Mouse (Mus musculus) embryonic facial prominence, embryonic 10.5 days (tissue): ENCODE results near the gene Map1b. TPM values are rescaled to one million over a fixed set of nuclear protein-coding genes. Genes with fewer than 3 reads are reported as not detected.

ENCODE experiments used
- DNase-seq: peaks from one replicate; pipeline ENCODE4 v3.0.0-alpha.2; 2017; ENCODE audit warnings: low spot score
- H3K27ac ChIP-seq: fragments of 300-500 bp; sonication (generic); replicated peaks from 2 replicates; pipeline ENCODE4 v1.5.1; 2016; ENCODE audit warnings: mild to moderate bottlenecking
- H3K27me3 ChIP-seq: fragments of 300-500 bp; sonication (generic); replicated peaks from 2 replicates; pipeline ENCODE4 v1.6.1; 2016; ENCODE audit warnings: low read depth, mild to moderate bottlenecking; ENCODE audit not compliant: poor library complexity, severe bottlenecking
- H3K36me3 ChIP-seq: fragments of 300-500 bp; sonication (generic); replicated peaks from 2 replicates; pipeline ENCODE4 v1.6.1; 2016; ENCODE audit warnings: mild to moderate bottlenecking, moderate library complexity
- H3K4me1 ChIP-seq: fragments of 300-500 bp; sonication (generic); 2 replicates; pipeline ENCODE4 v1.6.1; 2016
- H3K4me3 ChIP-seq: fragments of 300-500 bp; sonication (generic); 2 replicates; pipeline ENCODE4 v1.5.1; 2016; ENCODE audit warnings: mild to moderate bottlenecking, moderate library complexity
- H3K9me3 ChIP-seq: fragments of 300-500 bp; sonication (generic); 2 replicates; pipeline ENCODE4 v1.6.1; 2016; ENCODE audit warnings: mild to moderate bottlenecking
- WGBS: fragments of 180-500 bp; shearing (Covaris S2); methylation state at CpG from one replicate; pipeline ENCODE4 v1.1.7; 2016; 5-methylcytosine and 5-hydroxymethylcytosine counted together
- polyA plus RNA-seq: library from polyadenylated mRNA; unstranded; fragments of >200 nt; fragmentation: Nextera tagmentation; extraction: Ambion mirVana; gene quantifications from 2 replicates; pipeline ENCODE4 v1.2.1, GENCODE M21; 2016

Gene Map1b
- polyA plus RNA-seq, 1 experiment from 2014 or later, result 288 TPM

DNA sequence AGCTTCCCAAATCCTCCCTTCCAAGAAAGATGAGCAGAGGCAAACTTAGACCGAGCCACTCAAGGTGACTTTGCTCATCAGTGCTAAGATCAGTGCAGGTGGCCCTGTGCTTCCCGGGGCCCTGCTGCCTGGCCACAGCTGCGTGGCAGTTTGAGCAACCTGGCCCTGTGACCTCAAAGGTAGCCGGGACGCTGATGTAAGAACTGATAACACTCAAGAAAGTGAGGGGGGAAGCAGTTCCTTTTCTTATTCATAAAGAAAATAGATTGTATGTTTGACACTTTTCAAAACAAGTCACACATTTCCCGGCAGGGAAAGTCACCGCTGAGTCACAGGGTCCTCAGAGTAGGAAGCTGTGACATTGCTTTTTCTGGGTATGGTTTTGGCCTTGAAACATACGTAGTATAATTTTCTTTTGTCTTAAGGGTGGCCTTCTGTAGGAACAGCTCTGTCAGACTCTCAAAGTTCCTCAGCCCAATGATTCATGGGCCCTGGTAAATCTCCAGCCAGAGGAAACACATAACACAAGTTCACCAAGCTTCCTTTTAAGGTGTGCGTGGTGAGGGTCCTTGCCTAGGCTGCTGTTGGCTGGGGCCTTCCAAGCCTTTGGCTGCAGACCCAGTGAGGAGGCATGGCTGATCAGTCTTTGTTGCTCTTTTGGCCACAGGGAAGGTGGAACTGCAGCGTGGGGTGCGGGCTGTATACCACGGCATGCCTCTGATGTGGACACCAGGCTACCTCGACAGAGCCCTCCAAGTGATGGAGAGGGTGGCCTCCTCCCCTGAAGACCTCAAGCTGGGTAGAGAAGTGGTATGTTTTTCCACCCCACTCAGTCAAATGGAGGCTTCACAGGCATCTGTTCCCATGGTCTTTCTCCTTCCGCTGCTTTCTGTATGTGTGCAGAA is 105.5 kb downstream of the Map1b start:
- Histone ChIP-seq H3K4me3 (no peak overlapping the region), H3K4me1 (peaks cover 47% of the 10 kb centered on the region), H3K27ac (no peak overlapping the region), H3K27me3 (no peaks in the 10 kb centered on the region), H3K36me3 (peaks cover 77% of the 10 kb centered on the region), H3K9me3 (no peaks in the 10 kb centered on the region)
- WGBS, result 92% methylated on average over 14 of the region's 14 CpGs
- no peak for DNase-seq

DNA sequence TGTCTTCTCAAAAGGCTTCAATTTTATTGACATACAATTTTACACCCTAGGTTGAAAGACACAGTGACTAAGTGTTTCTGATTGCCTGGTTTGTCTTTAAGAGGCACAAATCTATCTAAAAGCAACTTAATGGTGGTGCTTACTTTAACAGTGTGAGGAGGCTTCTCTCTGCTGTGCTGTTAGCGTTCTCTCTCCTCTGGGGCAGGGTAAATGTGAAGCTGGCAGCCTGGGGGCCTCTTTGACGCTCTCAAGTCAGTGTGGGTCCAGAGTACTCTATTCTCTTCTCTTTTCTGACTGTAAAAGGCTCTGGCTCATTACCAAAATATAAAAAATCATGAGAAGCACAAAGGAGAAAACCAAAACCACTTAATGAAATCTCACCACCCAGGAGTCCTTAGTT is 107.1 kb downstream of the Map1b start:
- no peak overlapping the region for H3K4me3 ChIP-seq
- H3K36me3 ChIP-seq, result peaks cover 78% of the 10 kb centered on the region
- no peaks in the 10 kb centered on the region for H3K9me3 ChIP-seq
- WGBS, result 73% methylated on average over 2 of the region's 2 CpGs
- H3K27me3 ChIP-seq, result no peaks in the 10 kb centered on the region
- DNase-seq, result no peak
- H3K4me1 ChIP-seq, result peaks cover 31% of the 10 kb centered on the region
- no peak overlapping the region for H3K27ac ChIP-seq

DNA sequence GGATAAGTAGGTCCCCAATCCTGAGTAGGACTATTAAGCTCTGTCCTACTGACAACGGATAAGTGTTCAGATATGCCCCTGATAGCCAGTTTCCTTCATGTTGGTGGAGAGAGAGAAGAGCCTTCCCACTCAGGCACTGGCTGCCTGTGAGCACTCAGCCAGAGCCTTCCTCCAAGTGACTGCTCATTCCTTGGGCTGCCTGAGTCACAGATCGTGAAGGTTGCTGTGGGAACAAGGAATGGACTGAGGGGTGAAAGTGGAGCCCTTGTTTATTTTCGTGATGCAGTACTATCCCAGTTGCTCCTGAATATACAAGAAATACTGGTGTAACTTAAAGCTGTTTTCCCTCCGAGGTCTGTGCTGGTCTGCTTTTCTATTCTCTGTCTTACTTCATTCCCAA is 117.0 kb downstream of the Map1b start:
- Histone ChIP-seq H3K9me3 (no peaks in the 10 kb centered on the region), H3K27ac (no peak overlapping the region), H3K4me1 (peaks cover 56% of the 10 kb centered on the region), H3K4me3 (no peak overlapping the region), H3K36me3 (peaks cover 42% of the 10 kb centered on the region), H3K27me3 (no peaks in the 10 kb centered on the region)
- no peak for DNase-seq
- 78% methylated on average over 4 of the region's 4 CpGs for WGBS

DNA sequence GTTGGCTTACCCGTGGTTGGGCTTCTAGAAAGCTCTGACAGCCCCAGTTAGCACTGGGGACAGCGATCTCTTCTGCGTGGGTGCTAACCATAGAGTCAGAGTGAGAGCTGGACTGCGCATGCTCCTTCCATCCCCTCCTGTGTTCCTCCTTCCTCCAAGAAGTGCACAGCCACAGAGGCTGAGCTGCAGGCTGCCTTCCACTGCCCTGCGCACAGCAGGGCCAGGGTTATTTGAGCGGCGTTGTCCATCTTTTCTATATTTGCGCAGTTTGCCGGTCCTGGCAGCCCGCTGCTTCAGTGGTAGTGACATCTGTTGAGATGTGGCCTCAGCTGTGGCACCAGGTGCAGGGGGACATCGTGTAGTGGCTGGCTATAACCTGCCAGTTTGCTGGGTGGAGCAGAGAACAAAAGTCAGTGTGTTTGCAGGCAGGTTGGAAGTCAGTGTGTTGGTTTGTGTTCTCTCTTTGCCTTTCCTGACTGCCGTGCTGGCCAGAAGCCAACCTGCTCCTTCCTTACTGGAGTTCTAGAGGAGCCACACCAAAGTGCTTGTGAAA is 118.1 kb downstream of the Map1b start:
- WGBS, result 90% methylated on average over 12 of the region's 12 CpGs
- DNase-seq, result no peak

DNA sequence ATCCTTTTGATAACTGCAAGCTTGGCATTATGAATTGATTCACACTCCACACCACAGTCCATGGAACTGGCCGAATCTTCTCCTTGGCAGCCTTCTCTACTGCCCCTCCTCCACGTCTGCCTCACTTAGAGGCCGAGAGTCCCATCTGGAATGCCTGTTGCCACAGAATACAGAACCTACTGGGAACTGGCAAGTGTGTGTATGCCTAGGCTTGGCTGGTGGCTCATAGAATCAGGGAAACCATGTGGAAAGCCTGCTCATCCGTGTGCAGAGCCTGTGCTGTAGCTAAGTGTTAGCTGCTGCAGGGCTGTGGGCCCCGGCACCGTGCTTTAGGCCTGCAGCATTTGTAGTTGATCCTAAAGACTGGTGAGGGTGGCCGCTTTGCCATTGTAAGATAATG is 119.1 kb downstream of the Map1b start:
- Histone ChIP-seq H3K27ac (no peak overlapping the region), H3K4me3 (no peak overlapping the region), H3K9me3 (no peaks in the 10 kb centered on the region), H3K36me3 (peaks cover 31% of the 10 kb centered on the region), H3K27me3 (no peaks in the 10 kb centered on the region), H3K4me1 (peaks cover 48% of the 10 kb centered on the region)
- DNase-seq, result no peak
- 69% methylated on average over 7 of the region's 7 CpGs for WGBS

More for the DNA sequence above, 118.1 kb downstream of the Map1b start:
- Histone ChIP-seq H3K9me3 (no peaks in the 10 kb centered on the region), H3K36me3 (peaks cover 34% of the 10 kb centered on the region), H3K4me3 (no peak overlapping the region), H3K27ac (peak overlapping the region; percentile 70), H3K4me1 (peaks cover 56% of the 10 kb centered on the region), H3K27me3 (no peaks in the 10 kb centered on the region)

DNA sequence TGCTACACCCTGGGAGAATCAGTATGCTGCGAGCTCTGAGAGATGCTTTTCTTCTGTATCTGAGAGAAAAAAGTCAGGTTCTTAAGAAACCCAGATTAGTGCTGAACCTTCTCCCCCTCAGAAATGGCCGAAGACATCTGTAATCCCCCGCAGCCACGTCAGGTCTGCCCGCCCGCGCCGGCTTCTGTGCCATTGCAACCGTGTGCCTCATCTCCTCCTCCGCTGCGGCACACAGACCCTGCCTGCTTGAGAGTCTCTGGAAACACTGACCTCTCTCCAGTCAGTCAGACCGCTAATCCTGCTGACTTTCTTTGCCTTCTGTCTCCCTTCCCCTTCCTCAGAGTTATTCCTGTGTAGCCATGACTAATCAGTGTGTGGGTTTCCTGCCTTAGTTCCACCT is 120.8 kb downstream of the Map1b start:
- Histone ChIP-seq H3K4me1 (peaks cover 43% of the 10 kb centered on the region), H3K27ac (peak overlapping the region; percentile 57), H3K9me3 (no peaks in the 10 kb centered on the region), H3K27me3 (no peaks in the 10 kb centered on the region), H3K36me3 (peaks cover 29% of the 10 kb centered on the region), H3K4me3 (0 out of 2 replicates have a peak overlapping the region, but pooled peaks have one; percentile 18)
- peak; percentile 30 for DNase-seq
- 54% methylated on average over 12 of the region's 12 CpGs for WGBS

DNA sequence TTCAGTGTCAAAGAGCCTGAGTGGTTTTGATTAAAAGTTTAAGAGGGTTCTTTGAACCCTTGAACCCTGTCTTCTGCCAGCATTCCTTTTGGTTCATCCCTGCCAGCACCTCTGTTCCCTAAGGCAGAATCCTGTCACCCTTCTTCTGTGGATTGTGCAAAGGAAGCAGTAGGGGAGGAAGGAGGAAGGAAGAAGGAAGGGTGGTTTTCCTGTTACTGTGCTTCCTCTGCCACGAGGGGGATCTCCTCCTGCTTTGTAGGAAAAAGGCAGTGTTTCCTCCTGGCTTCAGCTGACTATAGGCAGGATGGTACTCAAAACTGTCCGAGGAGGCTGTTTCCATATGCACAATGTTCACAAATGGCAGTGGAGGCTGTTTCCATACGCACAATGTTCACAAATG is 121.6 kb downstream of the Map1b start:
- H3K4me3 ChIP-seq, result no peak overlapping the region
- peaks cover 27% of the 10 kb centered on the region for H3K36me3 ChIP-seq
- no peaks in the 10 kb centered on the region for H3K27me3 ChIP-seq
- H3K9me3 ChIP-seq, result no peaks in the 10 kb centered on the region
- no peak for DNase-seq
- WGBS, result 54% methylated on average over 3 of the region's 3 CpGs
- H3K4me1 ChIP-seq, result peaks cover 43% of the 10 kb centered on the region
- peak overlapping the region; percentile 57 for H3K27ac ChIP-seq

DNA sequence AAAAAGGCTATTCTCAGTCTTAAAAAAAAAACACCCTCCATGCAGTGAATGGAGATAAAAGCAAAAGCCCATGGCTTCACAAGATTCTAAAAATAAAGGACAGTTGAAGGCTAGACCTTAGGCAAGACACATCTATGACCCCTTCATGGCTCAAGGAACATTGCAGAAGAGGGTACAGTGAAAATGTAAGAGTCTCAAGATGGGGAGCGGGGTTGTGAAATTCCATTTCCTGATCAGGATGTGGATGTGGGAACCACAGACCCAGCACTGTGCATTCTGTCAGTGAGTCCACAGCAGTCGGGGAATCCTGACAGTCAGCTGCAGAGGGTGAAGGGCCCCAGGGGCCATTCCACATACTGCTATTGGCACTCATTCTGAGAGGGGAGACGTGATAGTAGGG is 123.2 kb downstream of the Map1b start:
- 78% methylated on average over 3 of the region's 3 CpGs for WGBS
- H3K9me3 ChIP-seq, result no peaks in the 10 kb centered on the region
- H3K4me1 ChIP-seq, result peaks cover 37% of the 10 kb centered on the region
- no peak for DNase-seq
- no peak overlapping the region for H3K27ac ChIP-seq
- H3K27me3 ChIP-seq, result no peaks in the 10 kb centered on the region
- H3K4me3 ChIP-seq, result no peak overlapping the region
- H3K36me3 ChIP-seq, result peaks cover 31% of the 10 kb centered on the region

DNA sequence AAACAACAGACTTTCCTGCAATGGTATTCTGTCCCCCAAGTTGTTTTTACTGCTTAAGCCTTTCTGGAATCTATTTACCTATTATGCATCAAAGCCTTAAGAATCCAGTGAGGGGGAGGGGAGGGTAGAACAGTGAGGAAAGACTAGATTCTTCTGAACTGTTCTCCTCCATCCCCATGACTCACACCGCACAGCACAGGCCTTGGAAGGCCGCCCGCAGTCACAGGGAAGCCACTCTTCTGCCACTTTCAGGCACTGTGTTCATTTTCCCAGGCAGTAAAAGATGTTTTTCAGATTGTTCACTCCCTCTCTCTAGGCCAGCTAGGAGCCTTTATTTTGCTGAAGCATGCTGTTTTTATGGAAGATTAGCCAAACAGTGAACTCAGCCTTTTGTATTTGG is 124.9 kb downstream of the Map1b start:
- 92% methylated on average over 3 of the region's 3 CpGs for WGBS
- no peaks in the 10 kb centered on the region for H3K9me3 ChIP-seq
- DNase-seq, result no peak
- peaks cover 30% of the 10 kb centered on the region for H3K4me1 ChIP-seq
- H3K27me3 ChIP-seq, result no peaks in the 10 kb centered on the region
- no peak overlapping the region for H3K4me3 ChIP-seq
- H3K27ac ChIP-seq, result no peak overlapping the region
- H3K36me3 ChIP-seq, result peaks cover 32% of the 10 kb centered on the region

DNA sequence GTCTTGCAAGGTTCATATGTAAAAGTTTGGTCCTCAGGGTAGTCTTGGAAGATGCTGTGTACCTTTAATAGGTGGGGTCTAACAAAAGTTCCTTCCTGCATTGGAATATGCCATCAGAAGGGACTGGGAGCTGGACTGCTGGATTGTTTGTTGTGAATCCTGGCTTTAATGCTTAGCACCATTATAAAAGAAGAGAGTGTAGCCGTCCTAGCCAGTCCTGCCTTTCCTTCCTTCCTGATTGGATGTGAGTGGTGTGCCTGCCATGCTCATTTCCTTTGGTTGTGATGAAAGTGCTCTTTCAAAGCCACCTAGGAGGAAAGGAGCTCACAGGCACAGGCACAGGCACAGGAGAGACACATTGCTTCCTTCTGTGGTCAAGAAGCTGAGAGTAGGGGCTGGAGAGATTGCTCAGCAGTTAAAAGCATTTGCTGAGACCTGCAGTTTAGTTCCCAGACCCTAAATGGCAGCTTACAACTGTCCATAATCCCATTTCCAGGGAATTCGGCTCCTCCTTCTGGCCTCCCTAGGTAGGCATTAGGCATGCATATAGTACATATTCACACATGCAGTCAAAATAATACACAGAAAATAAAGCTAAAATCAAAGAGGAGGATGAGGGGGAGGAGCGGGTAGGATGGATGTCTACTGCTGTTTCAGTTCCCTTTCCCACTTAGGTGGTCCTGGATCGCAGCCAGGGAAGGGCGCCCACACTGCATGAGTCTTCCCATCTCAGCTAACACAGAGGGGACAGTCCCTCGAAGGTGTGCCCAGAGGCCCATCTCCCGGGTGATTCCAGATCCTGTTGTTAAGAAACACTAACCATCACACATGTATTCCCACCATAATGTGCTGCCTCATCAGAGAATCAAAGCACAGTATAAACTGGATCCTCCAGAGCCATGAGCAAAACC is 128.2 kb downstream of the Map1b start:
- H3K4me1 ChIP-seq, result peaks cover 10% of the 10 kb centered on the region; the same call in 1 of the 2 replicates
- H3K4me3 ChIP-seq, result no peak overlapping the region
- H3K9me3 ChIP-seq, result no peaks in the 10 kb centered on the region
- 89% methylated on average over 7 of the region's 7 CpGs for WGBS
- H3K27ac ChIP-seq, result peak overlapping the region; percentile 48; the same call in 1 of the 2 replicates
- DNase-seq, result no peak
- H3K27me3 ChIP-seq, result no peaks in the 10 kb centered on the region
- peaks cover 37% of the 10 kb centered on the region for H3K36me3 ChIP-seq

DNA sequence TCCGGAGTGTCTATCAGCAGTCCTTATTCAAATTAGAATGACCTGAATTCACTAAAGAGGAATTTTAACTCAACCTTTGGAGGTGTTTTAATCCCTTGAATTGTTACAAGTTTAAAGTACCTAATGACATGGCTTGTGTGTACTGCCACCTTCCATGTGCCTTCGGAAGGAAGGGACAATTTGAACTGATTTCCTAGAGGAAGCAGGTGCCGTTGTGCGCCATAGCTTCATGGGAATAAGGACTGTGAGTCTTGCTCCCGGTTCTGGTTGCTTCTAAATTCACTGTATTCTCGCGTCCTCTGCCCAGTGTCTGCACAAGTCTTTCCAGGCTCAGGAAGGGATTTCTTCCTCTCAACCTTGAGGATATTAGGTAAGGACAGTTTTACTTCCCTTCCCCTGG is 130.0 kb downstream of the Map1b start:
- no peak overlapping the region for H3K27ac ChIP-seq
- H3K27me3 ChIP-seq, result no peaks in the 10 kb centered on the region
- H3K9me3 ChIP-seq, result no peaks in the 10 kb centered on the region
- 91% methylated on average over 7 of the region's 7 CpGs for WGBS
- peaks cover 7% of the 10 kb centered on the region; the same call in 1 of the 2 replicates for H3K4me1 ChIP-seq
- H3K4me3 ChIP-seq, result no peak overlapping the region
- peaks cover 38% of the 10 kb centered on the region for H3K36me3 ChIP-seq
- DNase-seq, result no peak

DNA sequence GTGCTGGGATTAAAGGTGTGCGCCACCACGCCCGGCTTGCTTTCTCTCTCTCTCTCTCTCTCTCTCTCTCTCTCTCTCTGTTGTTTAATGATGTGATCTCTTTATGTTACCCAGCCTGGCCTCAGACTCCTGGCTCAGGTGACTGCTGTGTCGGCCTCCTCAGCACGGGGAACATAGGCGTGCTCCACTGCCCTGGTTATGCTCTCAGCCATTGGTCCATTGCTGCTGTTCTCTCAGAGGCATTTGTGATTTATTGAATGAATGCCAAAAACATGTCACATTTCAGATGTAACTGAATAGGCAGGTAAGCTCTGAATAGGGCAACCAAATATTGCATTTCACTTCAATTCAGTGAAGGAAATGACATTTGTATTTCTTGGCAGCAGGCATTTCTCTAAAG is 130.4 kb downstream of the Map1b start:
- Histone ChIP-seq H3K4me3 (no peak overlapping the region), H3K4me1 (peaks cover 3% of the 10 kb centered on the region; the same call in 1 of the 2 replicates)
- WGBS, result 97% methylated on average over 6 of the region's 6 CpGs

More for the DNA sequence above, 130.4 kb downstream of the Map1b start:
- Histone ChIP-seq H3K9me3 (no peaks in the 10 kb centered on the region), H3K27ac (no peak overlapping the region), H3K36me3 (peaks cover 39% of the 10 kb centered on the region), H3K27me3 (no peaks in the 10 kb centered on the region)
- no peak for DNase-seq
